Mouse (Mus musculus): ENCODE results near the gene Sh3bgrl2. TPM values are rescaled to one million over a fixed set of nuclear protein-coding genes. Genes with fewer than 3 reads are reported as not detected.
A peak's percentile ranks its signal among the peaks of the same experiment; 100 is the strongest.

Gene Sh3bgrl2
- polyA plus RNA-seq, 1 experiment from 2014 or later, result 19.4 TPM

GRCm38 (mm10) chr9:83569898-83570297 is 21.8 kb downstream of the Sh3bgrl2 start:
- no peak overlapping the region for H3K4me2 ChIP-seq (ENCODE audit: low read length)
- H3K27ac ChIP-seq (ENCODE audit: low read length), result no peak overlapping the region
- H3K36me3 ChIP-seq (ENCODE audit: control insufficient read depth, insufficient read depth), result no peaks in the 10 kb centered on the region
- no peaks in the 10 kb centered on the region for H3K9me3 ChIP-seq (ENCODE audit: control insufficient read depth, low read length)
- no peaks in the 10 kb centered on the region for H3K27me3 ChIP-seq (replicated peaks; ENCODE audit: control insufficient read depth, insufficient read depth, low read length)
- peaks cover 12% of the 10 kb centered on the region for H3K4me1 ChIP-seq (replicated peaks; ENCODE audit: control insufficient read depth, insufficient read depth, low read length)
- H3K9ac ChIP-seq (replicated peaks; ENCODE audit: low read depth, low read length), result no peak overlapping the region
- no peak overlapping the region for H3K4me3 ChIP-seq (replicated peaks; ENCODE audit: low read length)
- no peak for ATAC-seq
- WGBS, result 72% methylated on average over 7 of the region's 7 CpGs

GRCm38 (mm10) chr9:83571315-83571714 is 23.2 kb downstream of the Sh3bgrl2 start:
- no peak for ATAC-seq
- Histone ChIP-seq H3K9ac (replicated peaks; ENCODE audit: low read depth, low read length) (no peak overlapping the region), H3K4me2 (ENCODE audit: low read length) (no peak overlapping the region), H3K9me3 (ENCODE audit: control insufficient read depth, low read length) (no peaks in the 10 kb centered on the region), H3K27me3 (replicated peaks; ENCODE audit: control insufficient read depth, insufficient read depth, low read length) (no peaks in the 10 kb centered on the region), H3K4me1 (replicated peaks; ENCODE audit: control insufficient read depth, insufficient read depth, low read length) (peaks cover 5% of the 10 kb centered on the region), H3K27ac (ENCODE audit: low read length) (no peak overlapping the region), H3K36me3 (ENCODE audit: control insufficient read depth, insufficient read depth) (no peaks in the 10 kb centered on the region), H3K4me3 (replicated peaks; ENCODE audit: low read length) (no peak overlapping the region)
- 44% methylated on average over 3 of the region's 3 CpGs for WGBS

- no peaks in the 10 kb centered on the region for H3K36me3 ChIP-seq (ENCODE audit: control insufficient read depth, insufficient read depth)
- WGBS, result 93% methylated on average over 2 of the region's 2 CpGs
- ATAC-seq, result no peak
- H3K9me3 ChIP-seq (ENCODE audit: control insufficient read depth, low read length), result no peaks in the 10 kb centered on the region
- H3K4me2 ChIP-seq (ENCODE audit: low read length), result no peak overlapping the region
- no peaks in the 10 kb centered on the region for H3K27me3 ChIP-seq (replicated peaks; ENCODE audit: control insufficient read depth, insufficient read depth, low read length)
- H3K9ac ChIP-seq (replicated peaks; ENCODE audit: low read depth, low read length), result no peak overlapping the region
- H3K27ac ChIP-seq (ENCODE audit: low read length), result no peak overlapping the region
- peaks cover 14% of the 10 kb centered on the region for H3K4me1 ChIP-seq (replicated peaks; ENCODE audit: control insufficient read depth, insufficient read depth, low read length)
- H3K4me3 ChIP-seq (replicated peaks; ENCODE audit: low read length), result no peak overlapping the region
Observed at GRCm38 (mm10) chr9:83572326-83572725, 24.2 kb downstream of the Sh3bgrl2 start.

- H3K27me3 ChIP-seq (replicated peaks; ENCODE audit: control insufficient read depth, insufficient read depth, low read length), result no peaks in the 10 kb centered on the region
- WGBS, result 64% methylated on average over 2 of the region's 2 CpGs
- H3K4me2 ChIP-seq (ENCODE audit: low read length), result no peak overlapping the region
- H3K27ac ChIP-seq (ENCODE audit: low read length), result no peak overlapping the region
- no peaks in the 10 kb centered on the region for H3K9me3 ChIP-seq (ENCODE audit: control insufficient read depth, low read length)
- ATAC-seq, result no peak
- H3K36me3 ChIP-seq (ENCODE audit: control insufficient read depth, insufficient read depth), result no peaks in the 10 kb centered on the region
- no peak overlapping the region for H3K9ac ChIP-seq (replicated peaks; ENCODE audit: low read depth, low read length)
- peaks cover 18% of the 10 kb centered on the region for H3K4me1 ChIP-seq (replicated peaks; ENCODE audit: control insufficient read depth, insufficient read depth, low read length)
- no peak overlapping the region for H3K4me3 ChIP-seq (replicated peaks; ENCODE audit: low read length)
Observed at GRCm38 (mm10) chr9:83572870-83573269, 24.7 kb downstream of the Sh3bgrl2 start.

GRCm38 (mm10) chr9:83573588-83573987 is 25.5 kb downstream of the Sh3bgrl2 start:
- ATAC-seq, result no peak
- Histone ChIP-seq H3K4me1 (replicated peaks; ENCODE audit: control insufficient read depth, insufficient read depth, low read length) (peaks cover 18% of the 10 kb centered on the region), H3K36me3 (ENCODE audit: control insufficient read depth, insufficient read depth) (no peaks in the 10 kb centered on the region), H3K9ac (replicated peaks; ENCODE audit: low read depth, low read length) (no peak overlapping the region), H3K9me3 (ENCODE audit: control insufficient read depth, low read length) (no peaks in the 10 kb centered on the region), H3K4me3 (replicated peaks; ENCODE audit: low read length) (no peak overlapping the region), H3K4me2 (ENCODE audit: low read length) (no peak overlapping the region), H3K27ac (ENCODE audit: low read length) (no peak overlapping the region), H3K27me3 (replicated peaks; ENCODE audit: control insufficient read depth, insufficient read depth, low read length) (no peaks in the 10 kb centered on the region)
- 75% methylated on average over 2 of the region's 2 CpGs for WGBS

GRCm38 (mm10) chr9:83575403-83575802 is 27.3 kb downstream of the Sh3bgrl2 start:
- Histone ChIP-seq H3K9ac (replicated peaks; ENCODE audit: low read depth, low read length) (no peak overlapping the region), H3K4me1 (replicated peaks; ENCODE audit: control insufficient read depth, insufficient read depth, low read length) (peaks cover 16% of the 10 kb centered on the region), H3K9me3 (ENCODE audit: control insufficient read depth, low read length) (no peaks in the 10 kb centered on the region), H3K4me2 (ENCODE audit: low read length) (no peak overlapping the region), H3K27ac (ENCODE audit: low read length) (no peak overlapping the region), H3K27me3 (replicated peaks; ENCODE audit: control insufficient read depth, insufficient read depth, low read length) (no peaks in the 10 kb centered on the region), H3K4me3 (replicated peaks; ENCODE audit: low read length) (no peak overlapping the region), H3K36me3 (ENCODE audit: control insufficient read depth, insufficient read depth) (peaks cover 2% of the 10 kb centered on the region; the same call in 1 of the 2 replicates)
- WGBS, result 95% methylated on average over 4 of the region's 4 CpGs
- no peak for ATAC-seq

GRCm38 (mm10) chr9:83576018-83576688 is 28.0 kb downstream of the Sh3bgrl2 start:
- Histone ChIP-seq H3K4me2 (ENCODE audit: low read length) (no peak overlapping the region), H3K36me3 (ENCODE audit: control insufficient read depth, insufficient read depth) (peaks cover 2% of the 10 kb centered on the region; the same call in 1 of the 2 replicates), H3K27ac (ENCODE audit: low read length) (no peak overlapping the region), H3K9me3 (ENCODE audit: control insufficient read depth, low read length) (no peaks in the 10 kb centered on the region), H3K4me1 (replicated peaks; ENCODE audit: control insufficient read depth, insufficient read depth, low read length) (peaks cover 16% of the 10 kb centered on the region), H3K9ac (replicated peaks; ENCODE audit: low read depth, low read length) (no peak overlapping the region), H3K27me3 (replicated peaks; ENCODE audit: control insufficient read depth, insufficient read depth, low read length) (no peaks in the 10 kb centered on the region), H3K4me3 (replicated peaks; ENCODE audit: low read length) (no peak overlapping the region)
- WGBS, result 66% methylated on average over 7 of the region's 7 CpGs
- ATAC-seq, result peak; percentile 6; the same call in 1 of the 2 replicates

- Histone ChIP-seq H3K4me1 (replicated peaks; ENCODE audit: control insufficient read depth, insufficient read depth, low read length) (peaks cover 16% of the 10 kb centered on the region), H3K27me3 (replicated peaks; ENCODE audit: control insufficient read depth, insufficient read depth, low read length) (no peaks in the 10 kb centered on the region), H3K4me2 (ENCODE audit: low read length) (no peak overlapping the region), H3K9ac (replicated peaks; ENCODE audit: low read depth, low read length) (no peak overlapping the region), H3K36me3 (ENCODE audit: control insufficient read depth, insufficient read depth) (peaks cover 2% of the 10 kb centered on the region; the same call in 1 of the 2 replicates), H3K4me3 (replicated peaks; ENCODE audit: low read length) (no peak overlapping the region), H3K9me3 (ENCODE audit: control insufficient read depth, low read length) (no peaks in the 10 kb centered on the region), H3K27ac (ENCODE audit: low read length) (no peak overlapping the region)
- peak; percentile 86 for ATAC-seq
- WGBS, result 23% methylated on average over 3 of the region's 3 CpGs
Observed at GRCm38 (mm10) chr9:83576689-83577057, 28.5 kb downstream of the Sh3bgrl2 start.

- no peaks in the 10 kb centered on the region for H3K9me3 ChIP-seq (ENCODE audit: control insufficient read depth, low read length)
- H3K4me3 ChIP-seq (replicated peaks; ENCODE audit: low read length), result no peak overlapping the region
- peaks cover 2% of the 10 kb centered on the region; the same call in 1 of the 2 replicates for H3K36me3 ChIP-seq (ENCODE audit: control insufficient read depth, insufficient read depth)
- 83% methylated on average over 7 of the region's 7 CpGs for WGBS
- no peaks in the 10 kb centered on the region for H3K27me3 ChIP-seq (replicated peaks; ENCODE audit: control insufficient read depth, insufficient read depth, low read length)
- no peak; the same call in 1 of the 2 replicates for ATAC-seq
- no peak overlapping the region for H3K27ac ChIP-seq (ENCODE audit: low read length)
- H3K4me2 ChIP-seq (ENCODE audit: low read length), result no peak overlapping the region
- H3K4me1 ChIP-seq (replicated peaks; ENCODE audit: control insufficient read depth, insufficient read depth, low read length), result peaks cover 16% of the 10 kb centered on the region
- H3K9ac ChIP-seq (replicated peaks; ENCODE audit: low read depth, low read length), result no peak overlapping the region
Observed at GRCm38 (mm10) chr9:83577260-83577659, 29.1 kb downstream of the Sh3bgrl2 start.

All from forebrain, embryonic 16.5 days (tissue).